Mouse (Mus musculus) gastrocnemius, postnatal 10 days (tissue): ENCODE measurements around the gene Rell1. TPM values are rescaled to one million over a fixed set of nuclear protein-coding genes. Genes with fewer than 3 reads are reported as not detected.

ENCODE experiments used
- DNase-seq: peaks from one replicate; pipeline ENCODE4 v3.0.0; 2021; ENCODE audit warnings: mixed read lengths
- long read RNA-seq, 2 experiments: library from polyadenylated mRNA; stranded (forward); transcript quantifications; one replicate each; pipeline ENCODE4 v2.0.0; 2021
- total RNA-seq, 2 experiments: library from RNA; stranded (reverse); gene quantifications; 2 replicates each; pipeline ENCODE4 v1.2.3; 2021

Gene Rell1
- 10 to 100 TPM; 16.0 to 16.3 TPM for total RNA-seq
- long read RNA-seq, experiment 1, transcript Rell1-204 (7 exons, 3,241 nt): major isoform, 13 of 19 reads
- long read RNA-seq, experiment 1, partial matches to known transcripts: 2 of 19 reads
- long read RNA-seq, experiment 1, other reads (novel, unspliced or antisense): 4 of 19 reads
- long read RNA-seq, experiment 2, transcript Rell1-204 (7 exons, 3,241 nt): major isoform, 10 of 14 reads
- long read RNA-seq, experiment 2, partial matches to known transcripts: 3 of 14 reads
- long read RNA-seq, experiment 2, other reads (novel, unspliced or antisense): 1 of 14 reads

GRCm38 (mm10) chr5:63968443-63969415, at the start of gene Rell1:
Rell1 (minus strand) TSS chr5:63968897.
- DNase-seq: peak; percentile 100

- no peak for DNase-seq
These were observed 44.1 kb upstream of the Rell1 start for GRCm38 (mm10) chr5:64012596-64013366.

- no peak for DNase-seq
These were observed 37.9 kb upstream of the Rell1 start for GRCm38 (mm10) chr5:64006548-64006947.

- DNase-seq: no peak
These were observed 34.6 kb upstream of the Rell1 start for GRCm38 (mm10) chr5:64003302-64003701.

- DNase-seq: no peak
These were observed 25.2 kb upstream of the Rell1 start for GRCm38 (mm10) chr5:63993865-63994264.

- no peak for DNase-seq
These were observed 22.0 kb upstream of the Rell1 start for GRCm38 (mm10) chr5:63990675-63991074.

DNA sequence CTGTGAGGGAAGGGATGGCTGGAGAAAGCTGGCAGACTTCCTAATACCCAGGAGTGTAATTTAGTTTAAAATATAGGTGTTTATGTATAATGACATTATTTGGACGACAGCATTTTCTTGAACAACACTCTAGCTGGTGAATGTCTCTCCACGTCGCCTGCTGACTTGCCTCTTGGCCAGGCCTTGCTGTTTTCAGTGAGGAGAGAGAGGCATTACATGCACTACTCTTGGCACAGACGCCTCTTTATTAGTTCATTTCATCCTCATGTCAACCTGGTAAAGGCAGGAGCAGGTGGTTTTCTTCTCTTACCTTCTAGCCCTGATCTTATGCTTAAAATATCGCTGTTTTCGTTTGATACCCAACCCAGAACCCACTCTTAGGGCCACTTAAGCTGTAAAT, 17.6 kb upstream of the Rell1 start:
- no peak for DNase-seq

- DNase-seq: no peak
These were observed 13.6 kb upstream of the Rell1 start for GRCm38 (mm10) chr5:63982296-63982695.

GRCm38 (mm10) chr5:63970991-63971390, 2.3 kb upstream of the Rell1 start:
- DNase-seq: no peak

- no peak for DNase-seq
These were observed 1.6 kb upstream of the Rell1 start for GRCm38 (mm10) chr5:63970281-63970732.

GRCm38 (mm10) chr5:63969476-63970112, 897 bp upstream of the Rell1 start:
- no peak for DNase-seq

DNA sequence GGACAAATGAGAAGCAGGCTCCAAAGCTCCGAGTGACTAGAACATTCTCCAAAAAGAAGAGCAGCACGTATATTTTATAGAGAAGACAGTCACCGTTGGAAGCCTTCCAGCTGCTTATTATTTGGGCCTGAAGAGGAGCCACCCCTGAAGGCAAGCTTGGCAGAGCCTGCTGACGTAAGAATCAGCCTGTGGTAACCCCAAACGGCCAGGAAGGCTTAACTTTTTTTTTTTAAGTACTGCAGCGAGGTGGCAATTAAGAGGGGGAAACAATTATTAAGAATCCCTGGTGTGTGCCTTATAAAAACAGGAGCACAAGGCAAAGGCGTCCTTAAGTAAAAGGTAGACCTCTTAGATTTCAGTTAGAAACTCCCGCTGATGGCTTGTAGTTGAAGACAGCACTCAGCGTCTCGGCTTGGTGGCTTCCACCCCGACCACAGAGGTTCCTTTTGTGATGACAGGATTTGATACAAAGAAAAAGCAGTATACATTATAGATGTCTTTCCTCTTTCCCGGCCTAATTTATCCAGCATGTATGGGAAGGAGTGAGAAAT, 1.0 kb downstream of the Rell1 start:
- DNase-seq: no peak

- DNase-seq: no peak
These were observed 2.3 kb downstream of the Rell1 start for GRCm38 (mm10) chr5:63966379-63966778.

DNA sequence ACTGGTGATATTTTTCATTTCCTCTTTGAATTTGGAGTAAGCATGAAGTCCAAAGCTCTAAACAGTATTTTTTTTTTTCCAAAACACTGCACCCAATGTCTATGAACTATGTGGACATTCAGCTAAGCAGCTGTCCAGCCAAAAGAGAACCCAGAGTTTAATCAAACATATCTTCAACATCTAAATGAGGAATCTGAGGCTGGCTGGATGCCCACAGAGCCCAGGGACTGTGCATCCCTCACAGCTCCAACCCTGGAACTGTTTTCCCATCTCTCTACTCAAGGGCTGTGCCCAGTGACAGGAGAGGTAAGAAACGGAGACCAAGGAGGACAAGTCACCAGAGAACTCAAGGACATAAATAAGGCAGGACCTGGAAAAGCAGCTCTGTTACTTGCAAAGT, 2.8 kb downstream of the Rell1 start:
- no peak for DNase-seq

GRCm38 (mm10) chr5:63964576-63964975, 4.1 kb downstream of the Rell1 start:
- no peak for DNase-seq

DNA sequence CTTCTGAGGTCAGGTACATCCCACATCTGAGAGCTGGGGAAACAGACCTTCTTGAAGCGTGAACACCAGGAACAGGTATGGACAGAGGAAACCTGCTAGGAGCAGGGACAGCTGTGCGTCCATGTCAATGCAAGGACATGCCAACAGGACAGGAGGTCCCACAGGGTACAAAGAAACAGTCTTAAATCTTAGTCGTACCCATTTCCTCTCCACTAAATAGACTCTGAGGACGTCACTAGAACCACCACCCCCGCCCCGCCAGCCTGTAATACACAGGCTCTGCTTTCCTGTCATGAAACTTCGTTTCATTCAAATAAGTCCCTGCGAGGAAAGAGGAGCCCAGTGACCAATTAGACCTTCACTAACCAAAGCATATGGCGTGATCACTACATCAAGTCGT, 7.0 kb downstream of the Rell1 start:
- DNase-seq: no peak

DNA sequence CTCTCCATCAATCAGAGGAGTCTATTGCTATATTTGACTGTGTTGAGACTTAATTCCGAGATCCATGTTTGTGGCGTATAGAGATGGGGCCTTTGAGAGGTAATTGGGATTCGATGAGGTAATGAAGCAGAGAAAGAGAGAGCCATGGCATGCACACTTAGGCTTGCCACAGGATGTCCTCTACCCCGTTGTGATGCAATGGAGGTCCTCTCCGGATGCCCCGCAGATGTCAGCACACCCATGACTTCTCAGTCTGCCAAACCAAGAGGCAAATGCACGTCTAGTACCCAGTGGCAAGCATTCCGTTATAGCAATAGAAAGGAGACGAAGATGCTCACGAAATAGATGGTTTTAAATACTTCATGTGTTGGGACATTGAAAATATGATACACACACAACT, 8.1 kb downstream of the Rell1 start:
- DNase-seq: no peak

- no peak for DNase-seq
These were observed 9.6 kb downstream of the Rell1 start for GRCm38 (mm10) chr5:63958963-63959708.

DNA sequence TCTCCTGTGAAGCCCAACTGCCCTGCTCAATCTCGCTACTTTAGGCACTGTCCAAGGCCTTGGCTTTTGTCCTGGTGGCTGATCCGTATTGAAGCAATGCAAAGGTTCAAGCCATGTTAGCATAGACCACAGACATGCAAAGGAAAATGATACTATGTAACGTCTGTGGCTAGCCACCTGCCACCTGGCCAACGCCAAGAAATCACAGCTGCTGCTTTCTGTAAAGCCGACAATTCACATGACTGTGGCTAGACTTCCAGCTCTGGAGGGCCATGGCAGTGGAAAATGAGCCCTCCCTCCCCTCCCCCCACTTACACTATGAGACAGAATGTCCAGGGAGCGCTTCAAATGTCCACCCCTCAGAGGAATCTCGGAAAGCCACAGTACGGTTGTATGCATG, 11.1 kb downstream of the Rell1 start:
- peak; percentile 40 for DNase-seq

GRCm38 (mm10) chr5:63956411-63956810, 12.3 kb downstream of the Rell1 start:
- no peak for DNase-seq
